Mouse (Mus musculus): ENCODE measurements at regions not wholly inside any gene's neighbourhood (a gene's known extent, or its start where the extent isn't known, plus 50 kb on each side); places are given as distances from the start of the nearest gene placed in this dataset.
"Not testable (repeated sequence)": the region's sequence is repeated elsewhere in the genome, so short reads cannot be mapped to it uniquely, and the experiment has no call there.

DNA sequence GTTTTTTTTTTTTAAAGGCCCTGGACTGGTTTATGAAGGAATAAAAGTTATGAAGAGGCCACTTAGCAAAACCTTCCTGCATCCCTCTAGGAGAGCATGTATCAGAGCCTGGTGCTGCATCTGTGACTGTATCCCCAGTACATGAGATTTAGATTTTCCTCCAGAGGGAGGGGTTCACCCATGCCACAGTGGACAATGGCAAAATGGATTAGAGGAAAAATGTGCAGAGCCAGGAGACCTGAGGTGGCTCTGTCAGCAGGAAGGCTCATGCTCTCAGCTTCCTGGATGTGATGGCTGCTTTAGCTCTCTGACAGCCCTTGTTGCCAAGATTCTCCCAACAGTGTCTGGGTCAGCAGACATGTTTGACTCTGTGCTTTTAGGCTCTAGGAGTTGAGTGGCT lies 298.2 kb downstream of the Eipr1 start:
- no peak for DNase-seq (ENCODE audit: low spot score in 2 of 2)

DNA sequence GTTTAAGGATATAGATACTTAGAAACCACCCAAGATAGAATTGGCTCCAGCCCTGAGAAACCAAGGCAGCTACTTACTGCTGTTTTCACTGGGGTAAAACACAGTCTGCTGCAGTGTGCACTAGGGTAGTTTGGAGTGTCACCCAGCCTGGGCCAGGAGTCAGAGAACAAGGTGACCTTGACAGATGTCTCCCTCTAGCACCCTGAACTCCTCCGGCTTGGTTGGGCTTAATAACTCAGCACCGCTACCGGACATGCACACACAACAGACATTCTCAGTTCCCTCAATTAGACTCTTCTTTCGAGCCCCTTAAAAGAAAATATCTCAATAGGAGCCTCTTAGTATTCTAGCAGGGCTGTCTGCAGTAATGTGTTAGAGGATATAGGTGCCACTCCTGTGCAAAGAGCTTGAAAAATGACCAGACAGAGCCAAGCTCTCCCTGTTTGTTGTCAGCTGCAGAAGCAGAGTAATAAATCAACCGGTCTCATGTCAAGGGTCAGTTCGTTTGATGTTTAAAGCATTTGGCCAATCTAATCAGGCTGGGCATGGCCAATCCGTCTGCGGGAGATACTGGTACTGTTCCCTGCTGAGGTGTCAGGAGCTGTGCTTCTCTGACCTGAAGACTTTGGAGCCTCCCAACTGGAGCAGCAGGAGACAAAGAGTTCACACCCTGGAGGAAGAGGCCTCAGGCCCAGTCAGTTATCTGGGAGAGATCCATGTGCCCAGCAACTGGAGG lies 299.1 kb downstream of the Eipr1 start:
- no peak for DNase-seq (ENCODE audit: low spot score in 2 of 2)

DNA sequence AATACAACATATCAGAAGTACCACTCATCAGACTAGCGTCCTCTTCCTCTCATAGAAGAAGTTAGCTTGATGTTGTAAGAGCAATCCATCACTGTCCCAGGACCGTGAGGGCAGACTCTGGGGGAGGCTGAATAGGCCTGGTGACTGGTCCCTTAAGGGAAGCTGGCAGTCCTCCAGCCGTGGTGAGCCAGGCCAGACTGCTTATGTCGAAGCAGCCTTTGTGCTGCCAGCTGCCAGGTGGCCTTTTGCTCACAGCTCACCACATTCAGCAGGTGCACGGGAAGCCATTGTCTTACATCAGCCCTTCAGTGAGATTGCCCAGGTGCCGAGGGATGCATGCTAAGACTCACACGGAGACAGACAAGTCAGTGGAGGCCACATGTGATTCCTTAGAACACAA lies 302.8 kb downstream of the Eipr1 start:
- DNase-seq (ENCODE audit: low spot score in 2 of 2): no peak

DNA sequence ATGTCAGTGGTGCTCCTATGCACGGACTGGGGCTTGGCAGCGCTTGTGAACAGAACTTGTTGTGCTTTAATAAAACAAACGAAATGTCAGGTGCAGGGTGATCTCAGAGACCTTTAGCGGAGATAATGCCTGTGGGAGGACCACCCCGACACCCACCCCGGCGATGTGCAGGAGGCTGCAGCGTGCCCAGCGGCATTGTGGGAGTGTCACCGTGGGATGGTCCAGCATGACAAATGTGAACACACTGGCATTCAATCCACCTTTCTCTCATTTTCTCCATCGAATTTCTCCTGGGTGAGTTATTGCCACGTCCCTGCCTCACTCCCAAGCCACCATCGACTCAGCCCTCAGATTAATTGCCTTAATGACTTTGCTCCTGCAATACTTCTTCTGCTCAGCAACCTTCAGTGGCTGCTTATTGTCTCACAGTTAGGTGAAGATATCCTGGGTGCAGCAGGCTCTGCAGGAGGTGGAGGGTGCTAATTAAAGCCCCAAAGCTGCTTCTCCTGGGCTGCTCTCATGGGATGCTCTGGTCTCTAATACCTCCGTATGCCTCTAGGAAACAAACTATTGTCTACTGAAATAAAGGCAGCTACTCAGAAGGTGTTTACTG lies 310.5 kb downstream of the Eipr1 start:
- no peak for DNase-seq (ENCODE audit: low spot score in 2 of 2)

DNA sequence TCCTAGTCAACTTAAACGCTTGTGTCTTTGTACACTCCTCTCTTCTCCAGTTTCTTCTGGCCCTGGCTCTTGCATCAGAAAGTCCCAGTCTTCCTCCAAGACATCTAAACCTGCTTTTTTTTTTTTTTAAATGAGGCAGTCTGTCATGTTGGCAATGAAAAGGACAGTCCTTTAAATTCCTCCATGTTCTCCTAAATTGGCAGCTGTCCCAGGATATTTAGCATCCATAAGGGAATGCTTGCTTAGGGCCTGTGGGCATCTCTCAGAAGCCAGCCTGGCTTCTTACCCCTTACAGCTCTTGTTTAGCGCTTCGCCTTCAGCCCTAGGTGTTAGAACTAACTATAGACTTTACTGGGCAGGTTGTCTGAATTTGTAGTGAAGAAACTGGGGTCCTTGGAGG lies 311.2 kb downstream of the Eipr1 start:
- DNase-seq (ENCODE audit: low spot score in 2 of 2): no peak

DNA sequence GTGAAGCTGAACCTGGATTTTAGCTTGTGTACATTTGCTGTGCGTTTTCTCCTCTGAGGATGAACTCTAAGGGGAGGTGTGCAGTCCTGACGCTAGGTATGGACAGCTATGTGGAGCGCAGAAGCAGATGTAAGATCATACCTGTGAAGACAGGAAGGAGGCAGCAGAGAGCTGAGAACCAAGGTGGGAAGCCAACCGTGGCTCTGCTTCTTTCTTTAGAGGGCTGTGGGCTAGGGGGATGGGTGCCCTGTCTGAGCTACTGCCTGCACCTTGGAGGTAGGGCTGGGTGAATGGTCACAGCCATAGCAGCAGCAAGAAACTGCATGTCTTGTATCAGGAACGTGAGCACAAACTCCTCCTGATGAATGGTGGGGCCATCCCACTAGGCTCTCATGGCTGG lies 316.6 kb downstream of the Eipr1 start:
- DNase-seq (ENCODE audit: low spot score in 2 of 2): no peak

DNA sequence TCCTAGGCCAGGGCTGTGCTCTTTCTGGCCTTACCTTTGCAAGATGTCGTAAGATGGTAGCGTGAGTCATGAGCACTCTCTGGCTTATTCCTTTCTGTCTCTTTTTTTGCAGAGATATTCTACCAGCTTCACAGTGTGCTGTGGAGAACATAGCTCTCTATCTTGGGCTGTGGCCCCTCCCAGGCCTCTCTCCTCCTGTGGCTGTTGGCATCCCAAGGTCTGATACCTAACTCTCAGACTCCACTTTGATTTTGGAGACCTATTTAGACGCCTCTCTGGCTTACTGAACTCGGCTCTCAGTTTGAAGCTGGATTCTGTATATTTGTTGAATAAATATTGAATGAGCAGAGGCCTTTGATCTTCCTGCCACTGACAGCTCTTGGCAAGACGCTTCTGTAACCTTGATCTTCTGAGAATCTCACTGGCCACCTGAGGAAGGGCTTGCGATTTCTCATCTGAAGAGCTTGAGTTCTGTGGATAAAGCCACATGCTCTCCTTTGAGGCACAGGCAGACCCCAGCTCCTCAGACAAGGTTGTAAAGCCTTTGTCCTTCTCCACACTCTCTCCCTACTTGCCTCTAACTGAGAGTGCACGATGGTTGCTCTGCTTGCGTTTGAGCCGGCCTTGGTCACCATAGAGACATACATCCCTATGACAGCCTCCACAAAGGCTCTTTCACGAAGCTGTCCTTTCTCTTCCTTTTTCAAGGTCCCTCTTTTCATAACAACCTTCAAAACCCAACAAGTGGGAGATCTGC lies 323.7 kb downstream of the Eipr1 start:
- DNase-seq (ENCODE audit: low spot score in 2 of 2): no peak

DNA sequence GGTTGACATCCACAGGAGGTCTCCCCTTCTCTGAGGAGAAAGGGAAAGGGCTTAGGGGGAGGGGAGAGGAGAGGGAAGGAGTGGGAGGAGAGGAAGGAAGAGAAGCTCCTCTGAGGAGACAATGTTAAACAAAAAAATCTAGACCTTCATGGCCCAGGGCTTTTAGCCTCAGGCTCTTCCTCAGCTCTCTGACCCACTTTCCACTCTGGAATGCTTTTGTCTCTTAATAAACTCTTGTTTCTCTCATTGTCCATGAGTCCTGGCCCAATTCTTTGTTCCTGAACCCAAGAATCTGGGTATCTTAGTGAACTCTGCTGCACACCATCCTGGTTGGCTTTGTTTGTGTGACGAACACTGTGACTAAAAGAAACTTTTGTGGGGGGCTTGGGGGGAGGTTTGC lies 325.0 kb downstream of the Eipr1 start:
- no peak for DNase-seq (ENCODE audit: low spot score in 2 of 2)

DNA sequence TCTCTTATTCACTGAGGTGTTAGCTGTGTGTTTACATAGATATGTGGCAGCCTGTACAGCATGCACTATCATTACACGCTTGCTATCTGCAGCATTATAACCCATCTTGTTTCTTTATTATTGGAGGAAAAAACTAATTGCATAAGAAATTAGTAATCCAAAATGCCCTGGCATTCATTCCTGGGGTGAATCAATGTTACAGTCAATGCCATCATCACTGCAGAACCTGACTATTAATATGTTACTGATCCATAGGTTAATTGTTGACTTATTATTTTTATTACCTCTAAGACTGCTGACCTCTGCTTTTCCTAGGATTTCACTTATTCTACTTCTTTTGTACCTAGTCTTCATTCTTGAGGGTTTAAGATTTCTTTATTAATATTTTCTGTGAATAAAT lies 327.4 kb downstream of the Eipr1 start:
- no peak for DNase-seq (ENCODE audit: low spot score in 2 of 2)

DNA sequence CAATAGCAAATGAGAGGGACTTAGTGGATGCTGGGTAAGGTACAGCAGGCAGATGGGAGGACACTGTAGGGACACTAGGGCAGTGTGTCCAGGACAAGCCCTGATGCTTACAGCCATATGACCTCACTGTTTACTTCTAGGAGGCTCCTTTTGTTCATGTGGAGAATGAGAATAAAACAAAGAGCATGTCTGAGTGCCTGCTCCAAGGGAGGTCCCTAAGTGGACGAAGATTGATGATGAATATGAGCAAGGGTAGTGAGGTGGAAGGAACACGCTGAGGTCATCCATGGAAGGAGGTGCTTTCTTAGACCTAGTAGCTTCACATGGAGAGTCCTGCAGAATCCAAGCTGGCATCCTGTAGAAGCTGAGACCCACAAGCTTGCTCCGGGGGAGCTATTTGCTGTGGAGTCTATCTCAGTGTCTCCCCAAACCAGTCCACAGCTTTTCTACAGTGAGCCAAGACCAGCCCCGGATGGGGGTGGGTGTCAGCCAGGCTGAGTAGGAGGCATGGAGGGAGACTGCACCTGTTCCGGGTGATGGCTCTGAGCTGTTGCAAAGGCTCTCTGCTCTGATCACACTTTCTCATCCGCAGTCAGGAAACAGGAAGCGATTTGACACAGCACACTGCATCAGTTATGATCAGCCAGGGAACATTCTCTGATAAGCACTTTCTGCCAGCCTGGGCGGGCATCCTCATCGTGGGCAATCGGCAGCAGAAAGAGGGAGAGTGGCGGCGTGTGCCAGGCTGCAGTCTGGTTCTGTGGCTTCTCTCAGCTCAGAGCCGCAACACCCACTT lies 332.0 kb downstream of the Eipr1 start:
- DNase-seq (ENCODE audit: low spot score in 2 of 2): peak; percentile 73 to 77

DNA sequence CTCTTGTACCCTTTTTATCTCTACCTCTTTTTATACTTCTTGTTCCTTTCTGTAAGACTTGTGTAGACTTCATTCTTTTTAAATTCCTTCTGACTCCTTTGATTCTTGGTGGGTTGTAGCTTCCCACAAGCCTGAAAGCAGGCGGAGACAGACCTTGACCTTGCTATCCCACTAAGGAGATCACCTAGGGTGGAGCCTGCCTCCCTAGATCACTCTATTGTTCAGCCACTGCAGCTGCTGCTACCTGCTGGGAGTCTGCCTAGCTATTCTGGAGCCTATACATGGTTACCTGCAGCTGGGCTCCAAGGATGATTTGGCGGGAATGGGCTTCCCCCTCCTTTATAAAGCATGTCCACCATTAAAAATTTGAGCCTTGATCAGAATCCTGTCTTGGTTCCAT lies 335.6 kb downstream of the Eipr1 start:
- DNase-seq (ENCODE audit: low spot score in 2 of 2): not testable (repeated sequence)

DNA sequence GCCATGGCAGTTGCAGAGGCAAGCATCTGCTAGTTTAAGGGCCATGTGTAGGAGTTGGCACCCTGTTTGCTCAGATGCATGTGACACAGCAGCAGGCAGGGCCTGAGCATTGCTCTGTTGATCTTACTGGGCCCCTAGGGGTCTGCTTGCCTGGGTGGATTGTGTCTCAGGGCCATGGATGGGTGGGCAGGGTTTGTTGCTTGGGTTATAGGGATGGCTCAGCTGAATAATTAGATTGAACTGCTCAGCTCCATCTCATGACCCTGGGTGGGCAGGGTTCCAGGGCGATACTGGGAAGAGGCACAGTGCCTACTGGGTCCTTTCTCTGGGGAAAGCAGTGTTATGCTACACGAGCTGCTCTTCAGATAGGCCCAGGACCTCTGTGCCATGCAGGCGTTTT lies 338.0 kb downstream of the Eipr1 start:
- no peak for DNase-seq (ENCODE audit: low spot score in 2 of 2)

DNA sequence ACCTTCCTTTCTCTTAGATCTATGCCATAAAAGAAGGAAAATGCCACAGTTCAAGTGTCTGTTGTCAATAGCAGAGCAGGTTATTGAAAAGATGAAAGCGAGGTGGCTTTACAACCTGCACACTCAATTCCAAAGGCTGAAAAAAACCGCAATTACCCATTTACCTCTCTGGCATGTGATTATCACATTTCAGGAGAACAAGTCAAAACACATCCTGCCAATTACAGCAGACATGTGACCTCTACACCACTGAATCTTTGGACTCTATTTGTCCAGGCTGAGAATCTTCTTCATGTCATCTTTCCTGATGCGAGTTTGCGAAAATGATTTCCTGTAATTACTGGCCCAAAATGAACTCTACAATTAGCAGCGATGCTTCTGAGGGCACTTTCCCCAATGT lies 338.8 kb downstream of the Eipr1 start:
- no peak for DNase-seq (ENCODE audit: low spot score in 2 of 2)

DNA sequence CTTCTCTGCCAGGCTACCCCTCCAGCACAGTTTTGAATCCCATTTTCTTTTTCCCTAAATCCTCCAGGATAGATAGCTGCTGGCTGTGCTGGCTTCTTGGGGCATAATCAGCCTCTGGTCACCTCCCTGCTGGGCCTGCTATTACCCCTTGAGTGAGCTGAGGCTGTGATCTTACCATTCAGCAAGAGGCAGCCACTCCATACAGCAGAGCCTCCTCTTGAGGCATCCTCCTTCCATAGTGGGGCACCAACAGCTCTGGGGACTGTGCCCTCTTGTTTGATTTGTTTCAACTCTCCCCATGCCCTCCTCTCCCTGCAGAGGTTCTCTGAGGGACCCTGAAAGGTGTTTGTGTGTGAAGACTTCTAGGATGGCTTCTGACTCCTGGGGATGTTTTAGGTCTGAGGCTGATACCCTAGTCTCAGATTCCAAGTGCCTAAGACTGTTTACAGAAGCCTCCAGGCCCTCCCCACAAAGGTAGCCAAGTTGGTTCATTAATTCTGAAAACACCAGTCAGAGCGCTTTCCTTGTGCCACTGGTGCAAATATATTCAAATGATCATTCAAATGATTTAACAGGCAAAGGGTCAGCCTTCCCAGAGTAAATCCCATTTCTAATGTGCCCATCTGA lies 343.9 kb downstream of the Eipr1 start:
- no peak for DNase-seq (ENCODE audit: low spot score in 2 of 2)

DNA sequence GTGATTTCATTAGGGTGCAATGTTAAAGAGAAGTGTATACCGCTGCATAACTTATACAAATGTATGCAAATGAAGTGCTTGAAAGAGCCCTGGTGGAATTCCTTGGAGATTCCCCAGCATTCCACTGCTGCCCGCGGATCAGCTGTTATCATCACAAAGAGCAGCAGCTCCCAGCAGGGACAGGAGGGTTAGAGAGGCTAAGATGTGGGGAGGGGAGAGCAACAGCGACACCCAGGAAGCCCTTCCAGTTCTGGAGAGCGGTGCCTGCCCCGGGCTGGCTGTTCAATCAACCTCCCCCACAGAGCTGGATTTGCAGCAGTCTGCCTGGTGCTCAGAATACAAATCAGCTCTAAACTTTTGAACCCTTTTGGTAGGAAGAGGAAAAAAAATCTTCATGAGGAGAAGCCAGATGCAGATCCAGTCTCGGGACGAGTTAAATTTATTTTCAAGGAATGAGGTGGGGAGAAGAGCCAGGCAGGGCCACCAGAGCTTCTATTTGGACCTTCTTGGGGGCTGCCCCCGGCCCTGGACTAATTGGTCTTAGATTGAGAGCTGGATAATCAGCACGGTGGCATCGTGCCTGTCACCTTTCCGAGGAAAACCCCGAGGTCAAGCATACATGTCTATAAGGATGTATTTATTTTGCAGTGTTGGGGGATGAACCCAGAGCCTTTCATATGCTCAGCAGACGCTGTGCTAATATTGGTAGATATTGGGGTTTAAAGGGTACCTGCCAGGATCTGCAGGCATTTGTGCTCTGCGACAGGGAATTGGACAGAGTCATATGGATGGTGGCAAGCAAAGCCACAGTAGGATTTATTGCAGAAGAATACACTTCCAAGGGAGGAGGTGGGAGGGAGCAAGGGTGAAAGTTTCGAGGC lies 344.7 kb downstream of the Eipr1 start:
- peak; percentile 54 to 60 for DNase-seq (ENCODE audit: low spot score in 2 of 2)

DNA sequence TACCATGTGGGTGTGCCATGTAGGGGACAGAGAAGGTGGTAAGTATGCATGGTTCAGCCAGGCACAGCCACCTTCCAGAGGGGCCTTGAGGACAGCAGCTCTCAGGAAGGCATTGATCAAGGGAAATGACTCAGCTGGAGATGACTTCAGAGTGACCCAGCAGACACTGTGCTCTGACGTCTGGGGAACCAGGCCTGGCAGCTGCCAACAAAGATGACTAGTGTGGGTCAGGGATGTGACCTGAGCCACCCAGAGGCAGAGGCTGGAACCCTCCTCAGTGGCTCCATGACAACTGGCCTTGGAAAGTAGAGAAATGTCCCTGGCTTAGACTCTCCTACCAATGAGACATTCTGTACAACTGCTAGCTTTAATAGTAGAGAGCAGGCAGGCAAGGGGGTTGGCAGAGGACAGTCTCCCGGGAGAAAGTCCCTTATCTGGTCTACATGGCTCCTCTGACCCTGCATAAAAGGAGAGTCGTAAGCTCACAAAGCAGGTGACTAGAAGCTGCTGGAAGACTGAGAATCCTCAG lies 348.5 kb downstream of the Eipr1 start:
- no peak for DNase-seq (ENCODE audit: low spot score in 2 of 2)

DNA sequence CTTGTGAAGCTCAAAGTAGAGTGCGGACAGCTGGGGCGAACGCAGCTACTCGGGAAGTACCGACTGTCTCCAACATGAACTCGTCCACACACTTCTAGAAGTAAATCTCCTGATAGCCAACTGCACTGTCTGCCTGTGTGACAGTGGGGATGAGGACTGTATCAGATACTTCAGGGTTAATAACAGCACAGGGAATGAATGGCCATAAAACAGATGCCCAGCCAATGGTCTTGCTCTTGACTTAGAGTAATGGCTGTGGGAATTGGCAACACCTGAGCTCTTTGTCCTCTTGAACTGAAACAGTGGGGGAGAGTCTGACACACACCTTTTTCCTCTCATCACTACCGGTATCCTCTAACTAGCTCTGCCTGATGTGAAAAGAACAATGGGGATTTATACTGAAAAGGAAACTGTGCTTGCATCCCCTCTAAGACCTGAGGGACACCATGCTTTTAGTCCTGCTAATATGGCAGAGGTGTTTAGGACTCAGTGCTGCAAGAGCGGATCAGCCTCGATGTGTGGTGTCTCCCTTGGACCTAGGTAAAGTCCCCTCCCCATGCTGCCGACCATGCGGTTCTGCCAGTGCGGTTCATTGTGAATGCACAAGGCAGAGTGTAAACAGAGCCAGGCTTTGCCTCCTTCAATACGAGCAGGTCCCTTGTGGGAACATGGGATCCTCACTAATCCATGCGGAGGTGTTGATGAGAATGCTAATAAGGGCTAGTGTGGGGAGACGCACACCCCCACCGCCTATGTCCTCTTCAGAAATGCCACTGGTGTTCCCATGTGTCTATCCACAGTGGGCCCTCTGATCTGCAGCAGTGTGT lies 355.5 kb downstream of the Eipr1 start:
- no peak for DNase-seq (ENCODE audit: low spot score in 2 of 2)

DNA sequence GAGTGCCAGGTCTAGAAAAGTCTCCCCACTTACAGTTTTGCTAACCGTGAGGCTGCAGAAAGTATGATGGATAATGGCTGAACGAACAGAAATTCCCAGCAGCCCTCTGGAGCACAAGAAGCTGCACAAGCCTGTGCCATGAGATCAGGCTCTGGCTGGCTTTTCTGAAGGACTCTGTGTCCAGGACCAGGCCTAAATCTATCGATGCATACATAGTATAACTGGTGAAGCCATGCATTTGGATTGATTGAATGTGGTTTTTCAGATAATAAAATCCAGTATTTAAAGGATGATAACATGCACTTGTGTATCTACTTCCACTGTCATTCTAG lies 356.1 kb downstream of the Eipr1 start:
- DNase-seq (ENCODE audit: low spot score in 2 of 2): no peak

DNA sequence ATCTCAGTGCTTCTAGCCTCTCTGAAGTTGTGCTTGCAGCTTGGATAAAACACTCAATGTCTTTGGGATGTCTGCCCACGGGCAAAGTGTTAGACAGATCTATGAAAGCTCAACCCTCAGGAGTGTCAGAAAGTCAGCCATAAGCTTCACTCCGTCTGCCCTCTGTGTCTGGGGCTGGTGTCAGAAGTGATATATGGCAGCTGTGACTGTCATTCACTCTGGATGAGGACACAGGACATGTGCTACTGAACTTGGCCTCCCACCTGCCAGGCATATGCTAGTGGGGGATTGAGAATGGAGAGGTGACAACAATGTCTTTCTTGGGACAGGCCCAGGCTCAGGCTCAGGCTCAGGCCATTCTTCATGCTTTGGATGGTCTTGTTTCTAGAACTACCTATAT lies 366.7 kb downstream of the Eipr1 start:
- no peak for DNase-seq (ENCODE audit: low spot score in 2 of 2)

DNA sequence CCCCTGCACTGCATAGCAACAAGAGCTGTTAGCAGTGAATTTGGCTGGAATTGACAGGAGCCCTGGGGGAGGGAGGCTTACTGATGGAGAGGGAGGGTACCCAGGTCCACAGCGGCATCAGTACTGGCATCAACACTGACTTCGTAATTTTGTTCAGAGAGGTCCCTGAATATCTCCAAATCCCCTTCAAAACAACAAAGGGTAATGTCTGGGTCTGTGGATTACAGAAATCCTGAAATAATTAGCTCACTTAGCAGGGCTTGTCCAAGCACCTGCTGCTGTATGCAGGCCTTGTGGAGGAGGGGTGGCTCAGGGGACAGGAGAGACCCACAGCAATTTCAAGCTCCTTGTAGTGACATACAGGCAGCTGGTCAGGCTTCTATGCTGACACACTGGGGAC lies 369.6 kb downstream of the Eipr1 start:
- no peak for DNase-seq (ENCODE audit: low spot score in 2 of 2)

All from frontal cortex, postnatal 36 days (tissue).